Mouse (Mus musculus) C2C12 (cell line): ENCODE measurements around the gene Ppm1l. TPM values are rescaled to one million over a fixed set of nuclear protein-coding genes. Genes with fewer than 3 reads are reported as not detected.

Experiments
- H3K27me3 ChIP-seq: one replicate; pipeline ENCODE4 v1.6.1; 2011; ENCODE audit not compliant: control insufficient read depth, insufficient read depth, insufficient read length
- H3K36me3 ChIP-seq: one replicate; pipeline ENCODE4 v1.6.1; 2011; ENCODE audit not compliant: control insufficient read depth, insufficient read depth
- H3K4me3 ChIP-seq: one replicate; pipeline ENCODE4 v1.5.1; 2011; ENCODE audit warnings: mild to moderate bottlenecking, control low read depth; ENCODE audit not compliant: poor library complexity, insufficient read depth, severe bottlenecking
- H3K79me2 ChIP-seq: one replicate; pipeline ENCODE4 v1.6.1; 2011; ENCODE audit not compliant: control insufficient read depth, insufficient read depth
- H3K79me3 ChIP-seq: one replicate; pipeline ENCODE4 v1.6.1; 2011; ENCODE audit warnings: low read depth, control low read depth
- H3ac ChIP-seq: one replicate; pipeline ENCODE3; 2011; ENCODE audit warnings: low read depth; ENCODE audit not compliant: control insufficient read depth, insufficient read length
- CEBPB ChIP-seq: IDR thresholded peaks from one replicate; pipeline ENCODE4 v1.6.1; 2011; ENCODE audit warnings: low read depth, mild to moderate bottlenecking, control low read depth, moderate library complexity
- CTCF ChIP-seq: IDR thresholded peaks from one replicate; pipeline ENCODE4 v1.5.1; 2011; ENCODE audit not compliant: control insufficient read depth, insufficient read depth, insufficient read length
- FOSL1 ChIP-seq: IDR thresholded peaks from one replicate; pipeline ENCODE4 v1.8.0; 2011; ENCODE audit warnings: mild to moderate bottlenecking, low read length; ENCODE audit not compliant: poor library complexity, insufficient read depth, severe bottlenecking
- MAX ChIP-seq: IDR thresholded peaks from one replicate; pipeline ENCODE4 v1.6.1; 2011; ENCODE audit warnings: mild to moderate bottlenecking, control low read depth
- MYOD1 ChIP-seq: IDR thresholded peaks from one replicate; pipeline ENCODE4 v1.6.1; 2011; ENCODE audit warnings: low read depth; ENCODE audit not compliant: control insufficient read depth, insufficient read length
- MYOG ChIP-seq: IDR thresholded peaks from one replicate; pipeline ENCODE4 v1.6.1; 2011; ENCODE audit not compliant: control insufficient read depth, insufficient read length; ENCODE audit errors: extremely low read depth
- USF1 ChIP-seq: IDR thresholded peaks from one replicate; pipeline ENCODE4 v1.6.1; 2011; ENCODE audit warnings: low read depth, mild to moderate bottlenecking, control low read depth, moderate library complexity
- polyA plus RNA-seq: library from polyadenylated mRNA; unstranded; fragments of >200 nt; fragmentation: generic; extraction: Trizol; gene quantifications from one replicate; pipeline ENCODE4 v1.2.1, GENCODE M21; 2012; ENCODE audit warnings: missing spikeins

Ppm1l gene
- polyA plus RNA-seq, 1 experiment = 3.7 TPM

- no peaks in the 10 kb centered on the region for H3K79me3 ChIP-seq
- no peak for TF ChIP-seq FOSL1
- no peak for TF ChIP-seq MYOG
- TF ChIP-seq USF1 = no peak
- H3K27me3 ChIP-seq = no peaks in the 10 kb centered on the region
- H3ac ChIP-seq = no peak overlapping the region
- H3K4me3 ChIP-seq = no peak overlapping the region
- no peaks in the 10 kb centered on the region for H3K79me2 ChIP-seq
- no peaks in the 10 kb centered on the region for H3K36me3 ChIP-seq
Observed at GRCm38 (mm10) chr3:69458756-69459155, 142.1 kb downstream of the Ppm1l start.

DNA sequence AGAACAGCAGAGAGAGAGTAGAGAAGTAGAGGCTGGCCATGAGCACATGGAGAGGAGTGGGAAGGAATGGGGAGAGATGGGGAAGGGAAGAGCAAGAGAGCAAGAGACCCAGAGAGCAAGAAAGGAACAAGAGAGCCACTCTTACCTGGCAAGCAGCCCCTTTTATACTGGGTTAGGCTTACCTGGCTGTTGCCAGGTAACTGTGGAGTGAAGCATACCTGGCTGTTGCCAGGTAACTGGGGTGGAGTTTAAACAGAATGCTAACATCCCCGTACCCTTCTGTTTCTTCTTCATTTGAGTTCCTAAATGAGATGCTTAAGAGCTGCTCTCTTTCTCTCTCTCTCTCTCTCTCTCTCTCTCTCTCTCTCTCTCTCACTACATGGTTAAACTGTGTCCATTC lies 145.3 kb downstream of the Ppm1l start:
- TF ChIP-seq FOSL1 = no peak
- no peak for TF ChIP-seq MYOD1
- TF ChIP-seq CEBPB = no peak
- no peak for TF ChIP-seq MAX
- no peak for TF ChIP-seq USF1
- TF ChIP-seq MYOG = no peak
- no peak for TF ChIP-seq CTCF
- Histone ChIP-seq H3ac (no peak overlapping the region), H3K36me3 (no peaks in the 10 kb centered on the region), H3K4me3 (no peak overlapping the region), H3K27me3 (no peaks in the 10 kb centered on the region), H3K79me2 (no peaks in the 10 kb centered on the region), H3K79me3 (no peaks in the 10 kb centered on the region)

- Histone ChIP-seq H3K36me3 (no peaks in the 10 kb centered on the region), H3K79me3 (no peaks in the 10 kb centered on the region), H3ac (no peak overlapping the region), H3K27me3 (no peaks in the 10 kb centered on the region), H3K79me2 (no peaks in the 10 kb centered on the region), H3K4me3 (no peak overlapping the region)
- no peak for TF ChIP-seq CTCF
Observed at GRCm38 (mm10) chr3:69465751-69466150, 149.1 kb downstream of the Ppm1l start.

DNA sequence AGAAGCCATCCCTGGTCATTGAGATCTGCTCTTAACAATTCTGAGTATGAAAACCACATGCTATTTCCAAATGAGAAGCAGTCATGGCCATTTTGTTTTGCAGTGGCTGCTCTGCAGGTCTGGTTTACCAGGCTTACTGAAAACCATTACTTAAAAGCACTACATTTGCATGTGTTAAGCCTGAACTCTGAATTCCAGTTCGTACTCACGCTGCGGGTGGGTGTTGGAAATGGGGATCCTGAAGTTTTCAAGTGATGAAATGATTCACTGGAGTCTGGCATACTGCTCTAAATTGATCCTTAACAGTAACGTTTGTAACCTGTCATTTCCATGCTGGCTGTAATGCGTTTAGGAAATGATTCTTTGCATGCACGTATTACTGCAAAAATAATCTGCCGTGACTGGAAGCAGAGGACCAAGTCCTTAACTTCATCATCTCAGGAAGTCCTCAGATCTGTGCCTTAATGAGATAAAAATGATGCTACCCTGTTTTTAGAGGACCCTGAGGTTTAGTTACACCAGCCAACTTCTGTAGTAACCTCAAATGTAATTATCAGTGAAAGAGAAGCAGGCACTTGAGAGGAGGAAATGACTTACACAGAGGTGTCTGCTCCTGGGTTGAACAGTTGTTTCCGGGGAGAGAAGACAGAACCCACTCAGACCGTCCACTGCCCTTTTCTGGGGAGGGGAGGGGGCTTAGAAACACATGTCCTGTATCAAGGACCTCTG lies 151.8 kb downstream of the Ppm1l start:
- Histone ChIP-seq H3K79me2 (no peaks in the 10 kb centered on the region), H3K27me3 (no peaks in the 10 kb centered on the region), H3K79me3 (no peaks in the 10 kb centered on the region), H3ac (no peak overlapping the region), H3K36me3 (no peaks in the 10 kb centered on the region), H3K4me3 (no peak overlapping the region)
- TF ChIP-seq CEBPB (no peak), CTCF (no peak), FOSL1 (no peak), USF1 (no peak), MYOG (no peak), MYOD1 (no peak), MAX (no peak)

GRCm38 (mm10) chr3:69469463-69470141 lies 152.9 kb downstream of the Ppm1l start:
- Histone ChIP-seq H3K4me3 (no peak overlapping the region), H3K79me3 (no peaks in the 10 kb centered on the region), H3ac (no peak overlapping the region), H3K79me2 (no peaks in the 10 kb centered on the region), H3K27me3 (no peaks in the 10 kb centered on the region), H3K36me3 (no peaks in the 10 kb centered on the region)
- TF ChIP-seq CEBPB (no peak), MYOG (no peak), CTCF (no peak), MAX (no peak), USF1 (no peak), FOSL1 (no peak), MYOD1 (no peak)

- Histone ChIP-seq H3K79me3 (no peaks in the 10 kb centered on the region), H3K27me3 (no peaks in the 10 kb centered on the region), H3K79me2 (no peaks in the 10 kb centered on the region), H3ac (no peak overlapping the region), H3K4me3 (no peak overlapping the region), H3K36me3 (no peaks in the 10 kb centered on the region)
- TF ChIP-seq CEBPB (no peak), USF1 (no peak), MAX (no peak), MYOG (no peak), FOSL1 (no peak), MYOD1 (no peak), CTCF (no peak)
Observed at GRCm38 (mm10) chr3:69470142-69470796, 153.6 kb downstream of the Ppm1l start.
